Mouse (Mus musculus): ENCODE data around the gene Pidd1. TPM values are rescaled to one million over a fixed set of nuclear protein-coding genes. Genes with fewer than 3 reads are reported as not detected.
"Not testable (repeated sequence)": the region's sequence is repeated elsewhere in the genome, so short reads cannot be mapped to it uniquely, and the experiment has no call there.

Pidd1 gene
- polyA plus RNA-seq, 1 experiment, result 13.0 TPM

DNA sequence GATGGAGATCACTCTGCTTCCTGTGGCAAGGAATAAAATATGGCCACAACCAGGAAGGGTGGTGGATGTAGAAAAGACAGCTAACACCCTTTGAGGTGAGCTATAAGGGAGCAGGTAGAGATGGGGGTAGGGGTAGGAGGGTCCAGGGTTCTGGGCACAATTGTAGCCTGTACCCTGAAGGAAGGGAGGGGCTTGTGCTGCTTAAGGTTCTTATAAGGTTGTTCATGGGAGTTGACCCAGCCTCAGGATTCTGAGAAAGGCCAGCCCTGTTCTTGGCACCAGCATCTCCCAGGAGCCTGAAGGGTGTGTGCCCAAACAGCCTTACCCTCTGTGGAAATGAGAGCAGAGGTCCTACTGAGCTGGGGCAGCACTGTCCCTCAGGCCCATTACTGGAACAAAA lies 8.1 kb upstream of the Pidd1 start:
- Histone ChIP-seq H3K4me3 (replicated peaks) (no peak overlapping the region), H3K4me1 (peaks cover 66% of the 10 kb centered on the region), H3K27me3 (replicated peaks) (no peaks in the 10 kb centered on the region), H3K36me3 (replicated peaks; ENCODE audit: low read length) (peaks cover 43% of the 10 kb centered on the region), H3K9me3 (no peaks in the 10 kb centered on the region)
- TF ChIP-seq GATA1 (IDR thresholded peaks at IDR 0.05; ENCODE audit: borderline replicate concordance, low read length) (no peak), FLI1 (IDR thresholded peaks at IDR 0.05; ENCODE audit: low read length) (no peak)

DNA sequence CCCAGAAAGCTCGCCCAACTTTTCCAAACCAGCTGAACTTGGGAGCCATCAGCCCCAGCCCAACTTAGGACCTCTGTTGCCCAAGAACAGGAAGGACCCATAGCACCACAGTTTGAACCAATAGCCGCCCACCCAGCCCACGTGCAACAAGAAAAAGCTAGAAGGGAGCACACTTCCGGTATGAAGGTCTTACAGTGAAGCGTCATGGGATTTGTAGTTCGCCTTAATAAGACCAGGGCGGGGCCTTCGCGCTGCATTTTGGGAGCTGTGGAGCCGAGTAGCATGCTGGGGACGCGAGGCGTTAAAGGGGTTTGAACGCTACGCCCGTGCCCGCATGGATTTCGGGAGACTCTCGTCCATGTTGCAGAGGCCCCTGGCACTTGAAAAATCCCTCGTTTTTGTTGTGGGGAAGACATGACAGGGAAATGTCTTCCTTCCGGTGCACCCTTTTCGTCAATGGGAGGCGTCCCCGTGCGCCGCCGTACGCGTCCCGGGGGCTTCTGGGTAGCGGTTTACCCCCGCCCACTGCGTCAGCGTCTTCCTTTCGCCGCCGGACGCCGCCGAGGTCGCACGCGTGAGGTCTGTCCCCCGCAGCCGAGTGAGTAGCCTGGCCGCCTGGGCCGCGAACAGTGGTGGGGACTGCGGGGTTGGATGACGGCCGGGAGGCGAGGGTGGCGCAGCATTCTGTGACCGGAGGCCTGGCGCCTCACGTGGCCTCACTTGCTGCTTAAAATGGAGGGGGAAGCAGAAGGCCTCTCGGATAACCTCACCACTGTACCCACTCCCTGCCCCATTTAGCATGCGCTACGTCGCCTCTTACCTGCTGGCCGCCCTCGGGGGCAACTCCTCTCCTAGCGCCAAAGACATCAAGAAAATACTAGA lies 3.5 kb upstream of the Pidd1 start, which contains the start of gene Rplp2:
Gene Rplp2 (plus strand): TSS at position 261 of the 882 bp plus-strand sequence.
- peaks cover 68% of the 10 kb centered on the region for H3K4me1 ChIP-seq
- H3K36me3 ChIP-seq (replicated peaks; ENCODE audit: low read length), result peaks cover 42% of the 10 kb centered on the region
- H3K4me3 ChIP-seq (replicated peaks), result peak within 1 kb of the TSS; percentile 99
- H3K9me3 ChIP-seq, result no peaks in the 10 kb centered on the region
- H3K27me3 ChIP-seq (replicated peaks), result no peaks in the 10 kb centered on the region
- TF ChIP-seq FLI1 (IDR thresholded peaks at IDR 0.05; ENCODE audit: low read length) (no peak; the same call in 1 of the 2 replicates), GATA1 (IDR thresholded peaks at IDR 0.05; ENCODE audit: borderline replicate concordance, low read length) (no peak)

DNA sequence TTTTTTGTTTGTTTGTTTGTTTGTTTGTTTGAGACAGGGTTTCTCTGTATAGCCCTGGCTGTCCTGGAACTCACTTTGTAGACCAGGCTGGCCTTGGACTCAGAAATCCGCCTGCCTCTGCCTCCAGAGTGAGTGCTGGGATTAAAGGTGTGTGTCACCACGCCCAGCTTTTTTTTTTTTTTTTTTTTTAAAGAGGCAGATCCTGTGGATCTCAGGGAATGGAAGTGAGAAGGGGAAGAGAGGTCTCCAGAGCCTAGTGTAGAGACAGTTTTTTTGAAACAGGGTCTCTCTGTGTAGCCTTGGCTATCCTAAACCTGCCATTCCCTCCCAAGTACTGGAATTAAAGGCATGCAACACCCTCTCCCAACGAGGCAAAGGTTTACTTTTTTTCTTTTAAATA lies 2.5 kb upstream of the Pidd1 start:
- not testable (repeated sequence) for H3K9me3 ChIP-seq; H3K27me3 ChIP-seq (replicated peaks)
- peaks cover 68% of the 10 kb centered on the region for H3K4me1 ChIP-seq
- peak overlapping the region; percentile 99 for H3K4me3 ChIP-seq (replicated peaks)
- H3K36me3 ChIP-seq (replicated peaks; ENCODE audit: low read length), result peaks cover 42% of the 10 kb centered on the region

DNA sequence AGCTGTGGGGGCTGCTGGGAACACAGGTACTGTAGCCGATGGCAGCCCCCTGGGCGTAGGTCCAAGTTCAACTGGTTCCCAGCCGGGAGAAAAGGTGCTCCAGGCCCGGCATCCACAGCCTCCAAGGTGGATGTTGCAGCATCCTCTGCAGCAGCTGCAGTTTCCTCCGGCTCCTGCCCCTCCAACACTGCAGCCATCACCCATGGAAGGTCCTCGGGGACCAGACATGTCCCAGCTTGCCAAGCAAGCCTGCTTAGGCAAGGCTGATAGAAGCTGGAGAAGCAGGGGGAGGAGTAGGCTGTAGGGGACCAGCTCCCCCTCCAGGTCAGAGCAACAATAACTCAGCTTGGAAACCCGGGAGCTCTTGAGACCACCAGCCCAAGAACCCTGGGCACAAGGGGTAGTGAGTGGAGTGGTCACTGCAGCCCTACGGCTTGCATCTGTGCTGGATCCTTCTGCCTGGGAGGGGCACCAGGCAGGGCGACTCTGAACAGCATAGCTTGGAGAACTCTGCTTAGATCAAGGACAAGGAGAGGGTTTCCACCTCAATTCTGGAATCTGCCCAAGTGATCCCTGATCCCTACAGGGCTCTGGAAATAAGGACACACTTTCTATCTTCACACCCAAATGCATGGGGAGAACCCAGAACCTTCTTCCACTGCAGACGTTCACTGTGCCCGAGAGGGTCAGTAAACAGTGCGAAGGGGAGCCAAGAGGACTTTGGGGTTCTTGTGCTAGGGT lies 574 bp downstream of the Pidd1 start:
- no peak for TF ChIP-seq GATA1 (IDR thresholded peaks at IDR 0.05; ENCODE audit: borderline replicate concordance, low read length)
- no peak for TF ChIP-seq FLI1 (IDR thresholded peaks at IDR 0.05; ENCODE audit: low read length)
- peaks cover 46% of the 10 kb centered on the region for H3K36me3 ChIP-seq (replicated peaks; ENCODE audit: low read length)
- H3K4me1 ChIP-seq, result peaks cover 66% of the 10 kb centered on the region
- H3K9me3 ChIP-seq, result no peaks in the 10 kb centered on the region
- H3K4me3 ChIP-seq (replicated peaks), result peak overlapping the region; percentile 95
- H3K27me3 ChIP-seq (replicated peaks), result no peaks in the 10 kb centered on the region

DNA sequence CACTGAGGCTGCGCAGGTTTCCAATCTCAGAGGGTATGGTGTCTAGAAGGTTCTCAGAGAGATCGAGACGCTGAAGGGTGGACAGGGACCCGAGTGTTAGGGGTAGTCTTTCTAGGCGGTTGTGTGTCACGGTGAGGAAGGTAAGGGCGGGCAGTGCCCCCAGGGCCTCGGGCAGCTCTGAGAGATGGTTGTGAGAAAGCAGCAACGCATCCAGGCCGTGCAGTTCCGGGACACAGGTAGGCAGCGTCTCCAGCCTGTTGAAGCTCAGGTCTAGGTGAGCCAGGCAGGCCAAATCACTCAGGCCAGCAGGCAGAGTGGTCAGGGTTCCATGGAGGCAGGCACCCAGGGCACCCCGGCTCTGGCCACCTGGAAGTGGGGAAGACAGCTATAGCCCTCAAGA lies 1.6 kb downstream of the Pidd1 start:
- peak overlapping the region; percentile 95 for H3K4me3 ChIP-seq (replicated peaks)
- TF ChIP-seq GATA1 (IDR thresholded peaks at IDR 0.05; ENCODE audit: borderline replicate concordance, low read length) (no peak), FLI1 (IDR thresholded peaks at IDR 0.05; ENCODE audit: low read length) (no peak)
- peaks cover 53% of the 10 kb centered on the region for H3K36me3 ChIP-seq (replicated peaks; ENCODE audit: low read length)
- peaks cover 74% of the 10 kb centered on the region for H3K4me1 ChIP-seq
- no peaks in the 10 kb centered on the region for H3K27me3 ChIP-seq (replicated peaks)
- H3K9me3 ChIP-seq, result no peaks in the 10 kb centered on the region

DNA sequence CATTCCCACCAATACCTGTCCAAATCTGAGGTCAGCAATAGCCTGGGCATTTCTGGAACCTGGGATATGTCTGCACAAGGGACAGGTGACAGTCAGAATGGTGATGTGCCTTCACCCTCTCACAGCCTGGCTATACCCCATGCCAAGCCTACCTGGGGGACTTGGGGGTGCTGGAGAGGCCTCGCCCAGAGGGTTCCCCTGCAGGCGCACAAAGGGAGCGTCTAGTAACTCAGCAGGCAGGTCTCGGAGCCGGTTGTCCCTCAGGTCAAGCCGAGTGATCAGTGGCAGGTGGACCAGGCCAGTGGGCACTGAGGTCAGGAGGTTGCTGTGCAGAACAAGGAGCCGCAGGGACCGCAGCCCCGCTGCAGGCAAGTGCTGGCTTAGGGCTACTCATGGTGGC lies 2.4 kb downstream of the Pidd1 start:
- H3K4me3 ChIP-seq (replicated peaks), result peak overlapping the region; percentile 95
- peaks cover 77% of the 10 kb centered on the region for H3K4me1 ChIP-seq

DNA sequence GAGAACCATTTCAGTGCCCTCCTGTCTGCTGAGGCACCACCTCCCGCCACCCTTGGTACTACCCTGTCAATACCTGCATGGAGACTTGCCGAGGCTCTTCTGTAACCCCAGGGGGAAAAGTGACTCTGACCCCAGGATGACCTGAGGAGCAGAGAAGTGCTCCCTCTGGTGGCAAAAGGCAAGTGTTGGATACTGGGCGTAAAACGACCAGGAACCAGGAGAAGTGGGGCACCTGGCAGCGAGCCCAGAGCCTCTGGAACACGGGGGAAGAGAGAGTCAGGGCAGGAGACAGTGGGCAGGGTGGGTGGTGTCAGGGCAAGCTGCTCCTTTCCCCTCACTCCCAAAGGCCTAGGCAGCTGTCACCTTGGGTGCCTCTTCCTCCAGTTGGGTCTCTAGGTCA lies 3.2 kb downstream of the Pidd1 start:
- no peaks in the 10 kb centered on the region for H3K9me3 ChIP-seq
- H3K36me3 ChIP-seq (replicated peaks; ENCODE audit: low read length), result peaks cover 53% of the 10 kb centered on the region
- H3K4me1 ChIP-seq, result peaks cover 81% of the 10 kb centered on the region
- peak overlapping the region; percentile 95 for H3K4me3 ChIP-seq (replicated peaks)
- H3K27me3 ChIP-seq (replicated peaks), result no peaks in the 10 kb centered on the region
- TF ChIP-seq FLI1 (IDR thresholded peaks at IDR 0.05; ENCODE audit: low read length) (no peak), GATA1 (IDR thresholded peaks at IDR 0.05; ENCODE audit: borderline replicate concordance, low read length) (no peak)

More for the DNA sequence above, 2.4 kb downstream of the Pidd1 start:
- TF ChIP-seq GATA1 (IDR thresholded peaks at IDR 0.05; ENCODE audit: borderline replicate concordance, low read length) (no peak), FLI1 (IDR thresholded peaks at IDR 0.05; ENCODE audit: low read length) (no peak)
- Histone ChIP-seq H3K9me3 (no peaks in the 10 kb centered on the region), H3K27me3 (replicated peaks) (no peaks in the 10 kb centered on the region), H3K36me3 (replicated peaks; ENCODE audit: low read length) (peaks cover 53% of the 10 kb centered on the region)

DNA sequence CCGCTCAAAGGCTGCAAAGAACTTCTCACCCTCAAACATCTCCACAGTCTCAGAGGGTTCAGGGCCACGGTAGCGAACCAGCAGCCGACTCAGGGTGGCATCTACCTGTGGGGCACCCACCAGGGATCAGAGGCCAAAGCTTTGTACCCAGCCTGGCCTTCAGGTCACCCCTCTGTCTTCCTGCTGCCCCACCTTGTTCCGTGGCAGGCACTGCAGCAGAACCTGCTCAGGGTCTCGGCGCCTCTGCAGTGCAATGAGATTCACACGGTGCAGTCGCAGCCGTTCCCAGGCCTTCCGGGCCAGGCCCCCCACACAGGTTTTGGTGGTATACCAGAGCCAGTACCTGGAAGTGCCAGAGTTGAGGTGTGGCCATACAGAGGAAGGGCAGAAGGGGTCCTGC lies 4.0 kb downstream of the Pidd1 start:
- Histone ChIP-seq H3K9me3 (no peaks in the 10 kb centered on the region), H3K4me3 (replicated peaks) (no peak overlapping the region), H3K36me3 (replicated peaks; ENCODE audit: low read length) (peaks cover 53% of the 10 kb centered on the region), H3K27me3 (replicated peaks) (no peaks in the 10 kb centered on the region), H3K4me1 (peaks cover 86% of the 10 kb centered on the region)
- TF ChIP-seq GATA1 (IDR thresholded peaks at IDR 0.05; ENCODE audit: borderline replicate concordance, low read length) (no peak), FLI1 (IDR thresholded peaks at IDR 0.05; ENCODE audit: low read length) (no peak)

DNA sequence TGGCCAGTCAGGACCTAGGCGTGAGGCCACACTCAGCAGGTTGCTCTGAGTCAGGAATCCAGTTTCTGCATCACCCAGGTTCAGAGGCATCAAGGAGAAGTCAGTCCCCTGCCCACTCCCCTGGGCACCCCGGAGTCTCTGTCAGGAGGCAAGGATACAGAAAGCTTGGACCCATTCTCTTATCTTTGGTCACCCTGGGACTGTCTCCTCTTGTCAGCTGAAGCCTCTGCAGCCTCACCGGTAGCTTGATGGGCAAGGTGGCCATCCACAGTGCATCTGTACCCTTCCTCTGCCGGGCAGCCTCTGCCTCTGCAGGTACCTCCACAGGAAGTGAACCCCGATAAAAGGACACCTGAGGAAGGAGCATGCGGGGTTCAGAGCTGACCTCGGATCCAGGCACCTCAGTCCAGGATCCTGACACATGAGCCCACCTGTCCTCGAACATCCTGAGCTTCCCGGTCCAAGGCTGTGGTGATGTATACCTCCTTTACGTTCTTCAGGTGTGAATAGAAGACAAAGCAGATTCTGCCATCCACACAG lies 4.6 kb downstream of the Pidd1 start:
- Histone ChIP-seq H3K36me3 (replicated peaks; ENCODE audit: low read length) (peaks cover 56% of the 10 kb centered on the region), H3K27me3 (replicated peaks) (no peaks in the 10 kb centered on the region), H3K9me3 (no peaks in the 10 kb centered on the region), H3K4me1 (peaks cover 86% of the 10 kb centered on the region), H3K4me3 (replicated peaks) (no peak overlapping the region)
- TF ChIP-seq FLI1 (IDR thresholded peaks at IDR 0.05; ENCODE audit: low read length) (no peak), GATA1 (IDR thresholded peaks at IDR 0.05; ENCODE audit: borderline replicate concordance, low read length) (no peak)
